Mouse (Mus musculus): ENCODE measurements around the gene Lmln. TPM values are rescaled to one million over a fixed set of nuclear protein-coding genes. Genes with fewer than 3 reads are reported as not detected.
"Not testable (repeated sequence)": the region's sequence is repeated elsewhere in the genome, so short reads cannot be mapped to it uniquely, and the experiment has no call there.

Lmln gene
- total and polyA plus RNA-seq, 3 experiments: 2.0 to 3.8 TPM; not detected in 1

GRCm38 (mm10) chr16:33159363-33159762 lies 97.0 kb downstream of the Lmln start:
- Histone ChIP-seq H3K27ac (ENCODE audit: control insufficient read depth, low read depth, low read length) (no peak overlapping the region), H3K36me3 (ENCODE audit: control insufficient read depth in 1 of 2, insufficient read depth in 2 of 2, low read length in 2 of 2) (peaks cover 0 to 4% of the 10 kb centered on the region in 2 experiments; a peak in 2 of 4 replicates), H3K79me2 (ENCODE audit: control insufficient read depth, insufficient read depth, low read length, poor library complexity) (no peaks in the 10 kb centered on the region), H3K4me1 (ENCODE audit: control insufficient read depth in 1 of 2, insufficient read depth in 2 of 2, low read length in 2 of 2) (peaks cover 0 to 13% of the 10 kb centered on the region in 2 experiments; a peak in 2 of 4 replicates), H3K4me3 (ENCODE audit: control insufficient read depth in 1 of 2, insufficient read depth in 1 of 2, low read depth in 2 of 2, low read length in 2 of 2) (no peak overlapping the region), H3K9ac (ENCODE audit: control insufficient read depth, low read depth, low read length, poor library complexity, severe bottlenecking) (no peak overlapping the region), H3K27me3 (ENCODE audit: control insufficient read depth in 1 of 2, insufficient read depth in 2 of 2, low read length in 2 of 2) (no peaks in the 10 kb centered on the region), H3K9me3 (replicated peaks; ENCODE audit: insufficient read depth, low read length) (no peaks in the 10 kb centered on the region)
- TF ChIP-seq NRF1 (IDR thresholded peaks at IDR 0.05; ENCODE audit: insufficient read depth, low read depth, low read length, poor library complexity, severe bottlenecking) (no peak), MAFK (IDR thresholded peaks at IDR 0.05; ENCODE audit: borderline replicate concordance, low read depth, low read length) (peak; percentile 57; the same call in 1 of the 2 replicates), KAT2A (conservative IDR thresholded peaks at IDR 0.05; ENCODE audit: low read depth, low read length) (no peak)
- no peak for DNase-seq (ENCODE audit: low read depth, low spot score)

DNA sequence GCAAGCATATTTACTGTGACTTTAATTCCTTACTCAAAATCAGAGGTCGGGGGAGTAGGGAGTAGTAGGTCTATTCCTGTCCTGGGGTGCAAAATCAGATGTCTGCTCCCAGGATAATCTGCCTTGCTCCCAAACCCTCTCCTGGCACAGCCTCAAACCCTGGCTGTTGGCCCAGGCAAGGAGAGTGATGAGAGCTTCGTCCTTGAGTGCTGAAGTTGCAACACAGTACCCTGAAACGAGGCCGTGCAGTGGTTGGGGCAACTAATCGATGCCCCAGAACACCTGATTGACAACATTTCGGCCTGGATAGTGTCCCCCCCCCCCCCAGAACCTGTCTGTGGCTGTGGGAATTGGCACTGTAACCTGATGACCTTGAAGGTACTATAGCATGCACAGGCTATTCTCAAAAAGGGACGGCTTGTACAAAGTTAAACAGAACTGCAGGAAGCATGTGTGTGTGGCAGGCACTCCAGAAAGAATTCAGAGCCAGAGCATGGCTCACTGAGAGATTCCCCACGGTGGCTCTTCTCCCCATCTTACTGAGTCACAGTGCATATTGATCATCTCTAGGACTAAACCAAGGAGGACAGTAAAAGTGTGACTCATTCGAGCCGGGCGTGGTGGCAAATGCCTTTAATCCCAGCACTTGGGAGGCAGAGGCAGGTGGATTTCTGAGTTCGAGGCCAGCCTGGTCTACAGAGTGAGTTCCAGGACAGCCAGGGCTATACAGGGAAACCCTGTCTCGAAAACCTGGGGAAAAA lies 101.2 kb downstream of the Lmln start:
- H3K9me3 ChIP-seq (replicated peaks; ENCODE audit: insufficient read depth, low read length): no peaks in the 10 kb centered on the region
- DNase-seq (ENCODE audit: low read depth, low spot score): no peak
- no peaks in the 10 kb centered on the region for H3K79me2 ChIP-seq (ENCODE audit: control insufficient read depth, insufficient read depth, low read length, poor library complexity)
- H3K27ac ChIP-seq (ENCODE audit: control insufficient read depth, low read depth, low read length): no peak overlapping the region
- peaks cover 0 to 12% of the 10 kb centered on the region in 2 experiments; a peak in 2 of 4 replicates for H3K4me1 ChIP-seq (ENCODE audit: control insufficient read depth in 1 of 2, insufficient read depth in 2 of 2, low read length in 2 of 2)
- peaks cover 0 to 4% of the 10 kb centered on the region in 2 experiments; a peak in 2 of 4 replicates for H3K36me3 ChIP-seq (ENCODE audit: control insufficient read depth in 1 of 2, insufficient read depth in 2 of 2, low read length in 2 of 2)
- no peak for TF ChIP-seq USF1 (IDR thresholded peaks at IDR 0.05; ENCODE audit: low read depth, low read length)
- TF ChIP-seq ETS1 (IDR thresholded peaks at IDR 0.05; ENCODE audit: low read depth, low read length): no peak
- no peak for TF ChIP-seq POLR2A (IDR thresholded peaks at IDR 0.05; ENCODE audit: control insufficient read depth in 1 of 2, insufficient read depth in 1 of 2, low read depth in 1 of 2, low read length in 2 of 2, poor library complexity in 1 of 2)
- TF ChIP-seq CTCF (IDR thresholded peaks at IDR 0.05 in 2 of 3, conservative IDR thresholded peaks at IDR 0.05 in 1 of 3; ENCODE audit: control insufficient read depth in 1 of 3, insufficient read depth in 1 of 3, low read depth in 2 of 3, low read length in 3 of 3, poor library complexity in 1 of 3, severe bottlenecking in 1 of 3): no peak
- no peak; the same call in 1 of the 2 replicates for TF ChIP-seq RCOR1 (IDR thresholded peaks at IDR 0.05; ENCODE audit: low read depth, low read length)
- TF ChIP-seq TAL1 (IDR thresholded peaks at IDR 0.05; ENCODE audit: low read length): no peak
- no peak for TF ChIP-seq HCFC1 (IDR thresholded peaks at IDR 0.05; ENCODE audit: low read depth, low read length)
- TF ChIP-seq RAD21 (IDR thresholded peaks at IDR 0.05; ENCODE audit: low read depth, low read length): no peak
- TF ChIP-seq EP300 (IDR thresholded peaks at IDR 0.05; ENCODE audit: low read depth in 1 of 2, low read length in 2 of 2): no peak
- no peak for TF ChIP-seq KAT2A (conservative IDR thresholded peaks at IDR 0.05; ENCODE audit: low read depth, low read length)
- no peak for TF ChIP-seq JUND (IDR thresholded peaks at IDR 0.05; ENCODE audit: low read depth, low read length)
- no peaks in the 10 kb centered on the region for H3K27me3 ChIP-seq (ENCODE audit: control insufficient read depth in 1 of 2, insufficient read depth in 2 of 2, low read length in 2 of 2)
- H3K4me3 ChIP-seq (ENCODE audit: control insufficient read depth in 1 of 2, insufficient read depth in 1 of 2, low read depth in 2 of 2, low read length in 2 of 2): no peak overlapping the region
- H3K9ac ChIP-seq (ENCODE audit: control insufficient read depth, low read depth, low read length, poor library complexity, severe bottlenecking): no peak overlapping the region

DNA sequence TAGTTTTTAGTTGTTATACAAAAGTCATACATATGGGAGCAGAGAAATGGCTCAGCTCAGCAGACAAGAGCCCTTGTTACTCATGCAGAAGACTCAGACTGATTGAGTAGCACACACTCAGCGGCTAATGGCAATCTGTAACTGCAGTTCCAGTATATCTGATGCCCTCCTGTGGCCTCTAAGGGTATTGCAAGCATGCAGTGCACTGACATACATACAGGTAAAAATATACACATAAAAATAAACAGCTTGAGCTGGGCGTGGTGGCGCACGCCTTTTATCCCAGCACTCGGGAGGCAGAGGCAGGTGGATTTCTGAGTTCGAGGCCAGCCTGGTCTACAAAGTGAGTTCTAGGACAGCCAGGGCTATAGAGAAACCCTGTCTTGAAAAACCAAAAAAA lies 104.0 kb downstream of the Lmln start:
- H3K9ac ChIP-seq (ENCODE audit: control insufficient read depth, low read depth, low read length, poor library complexity, severe bottlenecking); H3K27ac ChIP-seq (ENCODE audit: control insufficient read depth, low read depth, low read length); H3K79me2 ChIP-seq (ENCODE audit: control insufficient read depth, insufficient read depth, low read length, poor library complexity); H3K27me3 ChIP-seq (ENCODE audit: control insufficient read depth in 1 of 2, insufficient read depth in 2 of 2, low read length in 2 of 2); H3K4me3 ChIP-seq (ENCODE audit: control insufficient read depth in 1 of 2, insufficient read depth in 1 of 2, low read depth in 2 of 2, low read length in 2 of 2); H3K9me3 ChIP-seq (replicated peaks; ENCODE audit: insufficient read depth, low read length); H3K4me1 ChIP-seq (ENCODE audit: control insufficient read depth in 1 of 2, insufficient read depth in 2 of 2, low read length in 2 of 2); H3K36me3 ChIP-seq (ENCODE audit: control insufficient read depth in 1 of 2, insufficient read depth in 2 of 2, low read length in 2 of 2): not testable (repeated sequence)
- TF ChIP-seq SMC3 (IDR thresholded peaks at IDR 0.05; ENCODE audit: low read depth, low read length) (peak; percentile 82), ZC3H11A (IDR thresholded peaks at IDR 0.05; ENCODE audit: low read depth, low read length) (peak; percentile 65), TBP (IDR thresholded peaks at IDR 0.05; ENCODE audit: low read depth, low read length) (0 out of 2 replicates have a peak, but pooled peaks have one; percentile 58), SIN3A (IDR thresholded peaks at IDR 0.05; ENCODE audit: low read length) (peak; percentile 44), RAD21 (IDR thresholded peaks at IDR 0.05; ENCODE audit: low read depth, low read length) (peak; percentile 72), CTCF (IDR thresholded peaks at IDR 0.05 in 2 of 3, conservative IDR thresholded peaks at IDR 0.05 in 1 of 3; ENCODE audit: control insufficient read depth in 1 of 3, insufficient read depth in 1 of 3, low read depth in 2 of 3, low read length in 3 of 3, poor library complexity in 1 of 3, severe bottlenecking in 1 of 3) (peak; percentile 59 to 89 (median 84)), ZNF384 (IDR thresholded peaks at IDR 0.05; ENCODE audit: low read depth, low read length) (peak; percentile 73)
- DNase-seq (ENCODE audit: low read depth, low spot score): peak; percentile 90
